Mouse (Mus musculus): ENCODE data around the gene Ctbs.

- TF ChIP-seq HCFC1 (IDR thresholded peaks at IDR 0.05; ENCODE audit: borderline replicate concordance, insufficient read depth, low read length) (no peak), CHD2 (IDR thresholded peaks at IDR 0.05; ENCODE audit: low read depth, low read length) (no peak), ZC3H11A (IDR thresholded peaks at IDR 0.05; ENCODE audit: borderline replicate concordance, low read depth, low read length) (peak; percentile 51), ZNF384 (IDR thresholded peaks at IDR 0.05; ENCODE audit: low read depth, low read length) (no peak), MAFK (IDR thresholded peaks at IDR 0.05; ENCODE audit: insufficient read depth, low read depth, low read length) (no peak)
Observed at GRCm38 (mm10) chr3:146486464-146486863, 36.9 kb downstream of the Ctbs start.

All from ES-E14 (cell line).